Mouse (Mus musculus) erythroblast, embryonic 14.5 days (primary cell): ENCODE results near the gene Fgfr2. TPM values are rescaled to one million over a fixed set of nuclear protein-coding genes. Genes with fewer than 3 reads are reported as not detected.

Experiments used
- H3K27me3 ChIP-seq: 2 replicates; pipeline ENCODE4 v1.6.1; 2012; ENCODE audit warnings: inconsistent platforms; ENCODE audit not compliant: control insufficient read depth
- H3K36me3 ChIP-seq: 2 replicates; pipeline ENCODE4 v1.6.1; 2012; ENCODE audit warnings: mild to moderate bottlenecking, inconsistent platforms; ENCODE audit not compliant: control insufficient read depth
- H3K4me1 ChIP-seq: 2 replicates; pipeline ENCODE4 v1.6.1; 2012; ENCODE audit warnings: inconsistent platforms; ENCODE audit not compliant: control insufficient read depth
- H3K4me3 ChIP-seq: replicated peaks from 2 replicates; pipeline ENCODE3; 2012; ENCODE audit warnings: moderate library complexity, mild to moderate bottlenecking, inconsistent platforms
- H3K9me3 ChIP-seq: 2 replicates; pipeline ENCODE4 v1.6.1; 2012; ENCODE audit warnings: low read length, inconsistent platforms, mixed read lengths; ENCODE audit not compliant: control insufficient read depth
- GATA1 ChIP-seq: IDR thresholded peaks from 2 replicates; pipeline ENCODE4 v1.6.1; 2012; ENCODE audit warnings: low read length, inconsistent platforms, mixed read lengths
- TAL1 ChIP-seq: IDR thresholded peaks from 3 replicates; pipeline ENCODE4 v1.6.1; 2012; ENCODE audit warnings: low read length, inconsistent platforms, mixed read lengths
- polyA plus RNA-seq: library from polyadenylated mRNA; stranded (reverse); fragments of >175 nt; gene quantifications from 2 replicates; pipeline ENCODE4 v1.2.3, GENCODE M21; 2012

Fgfr2 gene
- polyA plus RNA-seq, 1 experiment: not detected

- Histone ChIP-seq H3K27me3 (no peaks in the 10 kb centered on the region), H3K4me1 (no peaks in the 10 kb centered on the region), H3K36me3 (no peaks in the 10 kb centered on the region), H3K9me3 (no peaks in the 10 kb centered on the region), H3K4me3 (no peak overlapping the region)
- TF ChIP-seq TAL1 (no peak), GATA1 (no peak)
Observed at GRCm38 (mm10) chr7:130315221-130315620, 2807.9 kb downstream of the Fgfr2 start.

DNA sequence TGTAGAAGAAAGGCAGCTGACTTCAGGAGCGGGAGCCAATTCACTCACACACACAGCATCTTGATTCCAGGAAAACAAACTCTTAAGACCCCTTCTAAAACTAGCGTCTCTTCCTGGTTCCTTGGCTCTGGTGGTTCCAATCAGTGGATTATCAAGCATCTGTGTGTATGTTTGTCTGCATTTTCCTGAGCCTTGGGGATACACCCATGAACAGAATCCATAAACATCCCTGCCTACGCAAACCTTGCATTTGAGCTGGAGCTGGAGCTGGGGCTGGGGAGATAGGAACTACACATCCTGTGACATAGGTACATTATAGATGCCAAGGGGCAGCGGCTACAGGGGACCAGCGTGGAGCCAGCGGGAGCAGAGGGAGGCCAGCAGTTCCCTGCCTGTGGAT lies 2808.5 kb downstream of the Fgfr2 start:
- H3K27me3 ChIP-seq: no peaks in the 10 kb centered on the region
- no peak overlapping the region for H3K4me3 ChIP-seq
- H3K36me3 ChIP-seq: no peaks in the 10 kb centered on the region
- no peaks in the 10 kb centered on the region for H3K4me1 ChIP-seq
- no peaks in the 10 kb centered on the region for H3K9me3 ChIP-seq
- no peak for TF ChIP-seq TAL1

DNA sequence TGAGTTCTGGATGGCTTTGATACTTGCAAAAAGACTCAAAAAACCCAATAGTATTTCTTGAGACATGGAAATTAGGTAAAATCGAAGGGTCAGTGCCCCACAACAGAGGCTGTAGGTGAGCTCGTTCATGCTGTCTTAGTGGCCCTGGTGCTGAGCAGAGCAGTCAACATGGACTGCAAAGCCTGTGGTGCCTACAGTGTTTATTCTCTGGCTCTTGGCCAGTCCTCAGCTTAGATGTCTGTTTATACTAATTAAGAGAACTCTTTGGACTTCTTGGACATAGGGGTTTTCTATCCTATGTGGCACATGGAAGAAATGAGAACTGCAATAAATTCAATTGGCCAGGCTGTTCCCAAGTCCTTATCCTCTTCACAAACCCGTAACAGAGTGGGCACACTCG lies 2811.8 kb downstream of the Fgfr2 start:
- Histone ChIP-seq H3K9me3 (no peaks in the 10 kb centered on the region), H3K27me3 (no peaks in the 10 kb centered on the region), H3K4me1 (no peaks in the 10 kb centered on the region), H3K36me3 (no peaks in the 10 kb centered on the region), H3K4me3 (no peak overlapping the region)
- TF ChIP-seq GATA1 (no peak), TAL1 (no peak)

- no peaks in the 10 kb centered on the region for H3K9me3 ChIP-seq
- H3K4me1 ChIP-seq: no peaks in the 10 kb centered on the region
- H3K4me3 ChIP-seq: no peak overlapping the region
- TF ChIP-seq TAL1: no peak
- no peak for TF ChIP-seq GATA1
- H3K27me3 ChIP-seq: no peaks in the 10 kb centered on the region
- no peaks in the 10 kb centered on the region for H3K36me3 ChIP-seq
Observed at GRCm38 (mm10) chr7:130309180-130309579, 2814.0 kb downstream of the Fgfr2 start.

GRCm38 (mm10) chr7:130307036-130307435 lies 2816.1 kb downstream of the Fgfr2 start:
- no peaks in the 10 kb centered on the region for H3K9me3 ChIP-seq
- H3K4me3 ChIP-seq: no peak overlapping the region
- H3K27me3 ChIP-seq: no peaks in the 10 kb centered on the region
- TF ChIP-seq GATA1: no peak
- no peak for TF ChIP-seq TAL1
- no peaks in the 10 kb centered on the region for H3K36me3 ChIP-seq
- H3K4me1 ChIP-seq: no peaks in the 10 kb centered on the region

- TF ChIP-seq TAL1 (no peak), GATA1 (no peak)
- Histone ChIP-seq H3K4me1 (no peaks in the 10 kb centered on the region), H3K36me3 (no peaks in the 10 kb centered on the region), H3K27me3 (no peaks in the 10 kb centered on the region), H3K9me3 (peaks cover 3% of the 10 kb centered on the region; the same call in 1 of the 2 replicates), H3K4me3 (no peak overlapping the region)
Observed at GRCm38 (mm10) chr7:130304642-130305041, 2818.5 kb downstream of the Fgfr2 start.

DNA sequence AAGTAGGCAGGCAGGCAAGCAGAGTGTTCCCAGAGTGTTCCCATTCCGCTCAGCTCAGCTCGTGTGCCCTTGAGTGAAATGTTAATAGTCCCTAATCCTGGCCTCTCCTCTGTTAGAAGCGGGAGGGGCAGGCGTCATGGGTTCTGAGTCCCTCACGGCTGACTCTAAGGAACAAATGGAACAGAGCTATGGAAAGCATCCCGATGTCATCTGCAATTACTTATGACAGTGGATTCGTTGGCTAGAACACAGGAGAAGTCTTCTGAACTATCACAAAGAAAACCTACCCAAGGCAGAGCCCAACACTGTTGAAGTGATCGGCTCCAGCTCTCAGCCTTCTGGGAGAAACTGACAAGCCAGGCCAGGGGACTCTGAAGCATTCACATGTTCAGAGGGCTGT lies 2819.7 kb downstream of the Fgfr2 start:
- H3K4me3 ChIP-seq: no peak overlapping the region
- H3K27me3 ChIP-seq: no peaks in the 10 kb centered on the region
- peaks cover 3% of the 10 kb centered on the region; the same call in 1 of the 2 replicates for H3K9me3 ChIP-seq
- H3K4me1 ChIP-seq: no peaks in the 10 kb centered on the region
- TF ChIP-seq TAL1 (no peak), GATA1 (no peak)
- H3K36me3 ChIP-seq: no peaks in the 10 kb centered on the region

- no peak for TF ChIP-seq TAL1
- TF ChIP-seq GATA1: no peak
- peaks cover 3% of the 10 kb centered on the region; the same call in 1 of the 2 replicates for H3K9me3 ChIP-seq
Observed at GRCm38 (mm10) chr7:130300606-130301005, 2822.5 kb downstream of the Fgfr2 start.

DNA sequence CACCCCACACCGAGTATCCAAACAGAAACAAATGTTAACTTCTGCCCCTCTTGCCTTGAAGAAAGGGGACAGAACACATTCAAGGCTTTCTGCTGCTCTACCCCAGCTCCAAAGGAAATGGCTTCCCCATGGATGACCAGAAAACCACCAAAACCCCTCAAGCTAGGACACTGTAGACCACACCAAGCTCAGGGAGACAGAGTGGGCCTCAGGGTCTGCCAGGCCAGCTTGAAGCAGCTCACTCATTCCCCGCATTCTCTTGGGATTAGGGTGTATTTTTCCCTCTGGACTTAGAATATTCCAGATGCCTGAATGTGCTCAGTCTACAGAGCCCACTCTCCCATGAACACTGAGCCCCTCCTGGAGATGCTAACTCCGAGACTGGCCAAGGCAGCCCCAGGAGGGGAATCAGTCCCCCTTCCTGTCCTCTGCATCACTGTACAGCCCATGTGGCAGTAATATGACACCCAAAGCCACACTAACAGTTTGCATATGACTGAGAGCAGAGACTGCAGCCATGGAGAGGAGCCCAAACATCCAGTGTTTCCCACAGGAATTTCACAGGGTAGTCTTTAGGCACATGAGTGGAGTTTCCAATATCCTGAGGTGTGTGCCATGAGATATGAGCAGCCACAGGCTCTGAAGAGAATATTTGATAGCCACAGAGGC lies 2824.1 kb downstream of the Fgfr2 start:
- H3K9me3 ChIP-seq: peaks cover 3% of the 10 kb centered on the region; the same call in 1 of the 2 replicates
- TF ChIP-seq GATA1 (no peak), TAL1 (no peak)
- H3K36me3 ChIP-seq: no peaks in the 10 kb centered on the region

More at GRCm38 (mm10) chr7:130300606-130301005, 2822.5 kb downstream of the Fgfr2 start:
- no peaks in the 10 kb centered on the region for H3K4me1 ChIP-seq
- H3K36me3 ChIP-seq: no peaks in the 10 kb centered on the region
- H3K4me3 ChIP-seq: no peak overlapping the region
- no peaks in the 10 kb centered on the region for H3K27me3 ChIP-seq

DNA sequence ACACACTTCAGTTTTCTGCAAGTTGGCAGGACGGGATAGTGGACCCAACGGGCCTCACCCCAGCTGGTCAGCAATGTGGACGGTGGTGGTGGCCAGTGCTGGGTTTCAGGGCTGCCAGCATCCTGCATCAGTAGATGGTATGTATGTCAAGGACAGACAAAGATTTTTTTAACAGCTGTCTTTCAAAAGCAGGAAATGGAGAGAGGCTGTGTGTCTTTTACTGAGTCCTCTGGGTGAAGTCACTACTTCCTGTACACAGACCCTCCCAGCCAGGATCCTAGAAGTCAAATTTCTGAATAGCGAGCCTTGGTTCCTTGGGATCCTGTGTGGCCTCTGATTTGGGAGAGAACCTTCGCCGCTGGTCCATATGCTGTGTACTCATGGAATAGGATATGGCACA lies 2832.0 kb downstream of the Fgfr2 start:
- H3K9me3 ChIP-seq: no peaks in the 10 kb centered on the region
- H3K4me1 ChIP-seq: no peaks in the 10 kb centered on the region
- no peaks in the 10 kb centered on the region for H3K36me3 ChIP-seq
- no peaks in the 10 kb centered on the region for H3K27me3 ChIP-seq
- no peak overlapping the region for H3K4me3 ChIP-seq
- no peak for TF ChIP-seq GATA1
- no peak for TF ChIP-seq TAL1

More for the DNA sequence above, 2824.1 kb downstream of the Fgfr2 start:
- Histone ChIP-seq H3K4me3 (no peak overlapping the region), H3K27me3 (no peaks in the 10 kb centered on the region), H3K4me1 (no peaks in the 10 kb centered on the region)
